Mouse (Mus musculus): ENCODE measurements around the gene Dach2. TPM values are rescaled to one million over a fixed set of nuclear protein-coding genes. Genes with fewer than 3 reads are reported as not detected.

Gene Dach2
- polyA plus RNA-seq, 1 experiment from 2014 or later = 5.1 TPM

DNA sequence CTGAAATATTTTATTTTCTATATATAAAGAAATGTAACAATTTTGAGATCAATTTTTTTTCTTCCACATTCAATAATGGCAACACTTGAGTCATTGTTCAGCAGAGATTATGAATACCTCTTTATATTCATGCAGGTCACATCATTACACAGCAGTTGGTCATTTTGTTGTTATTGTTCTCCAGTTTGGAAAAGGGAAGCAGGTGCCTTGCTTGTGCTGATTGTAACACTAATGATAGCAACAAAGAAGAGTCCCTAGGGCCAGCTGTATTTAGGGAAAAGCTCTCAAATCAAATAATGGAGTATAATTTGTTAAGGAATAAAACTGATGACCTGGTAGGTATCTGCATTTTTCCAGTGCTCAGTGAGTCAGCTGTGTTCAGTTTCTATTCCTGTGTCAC is 513.1 kb downstream of the Dach2 start:
- no peaks in the 10 kb centered on the region for H3K4me1 ChIP-seq (ENCODE audit: control insufficient read depth, insufficient read depth, low read length)
- H3K9me3 ChIP-seq (ENCODE audit: control insufficient read depth, low read depth, low read length) = no peaks in the 10 kb centered on the region
- H3K4me2 ChIP-seq (replicated peaks; ENCODE audit: low read depth, low read length) = no peak overlapping the region
- H3K4me3 ChIP-seq (ENCODE audit: low read depth, low read length) = no peak overlapping the region
- no peak overlapping the region for H3K9ac ChIP-seq (replicated peaks; ENCODE audit: low read depth, low read length)
- no peaks in the 10 kb centered on the region for H3K36me3 ChIP-seq (ENCODE audit: control insufficient read depth, insufficient read depth, low read length)
- no peaks in the 10 kb centered on the region for H3K27me3 ChIP-seq (ENCODE audit: control insufficient read depth, insufficient read depth, low read length)
- no peak overlapping the region for H3K27ac ChIP-seq (ENCODE audit: low read length)
- no peak for ATAC-seq (ENCODE audit: insufficient number of reproducible peaks, insufficient read depth, low FRiP score, low read depth)

DNA sequence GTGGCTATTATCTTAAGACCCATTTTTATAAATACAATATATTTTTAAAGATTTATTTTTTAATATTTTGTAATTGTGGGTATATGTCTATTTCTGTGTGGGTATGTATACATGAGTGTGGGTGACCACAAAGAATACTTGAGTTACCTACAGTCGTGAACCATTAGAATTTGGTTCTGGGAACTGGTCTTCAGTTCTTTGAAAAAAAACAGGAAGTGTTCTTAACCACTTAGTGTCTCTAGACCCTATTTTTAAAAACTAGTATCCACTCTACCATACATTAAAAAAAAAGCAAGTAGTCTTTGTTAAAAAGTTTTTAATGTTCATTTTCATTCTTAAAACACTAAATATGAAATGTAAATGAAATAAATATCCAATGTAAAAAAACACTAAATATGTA is 529.5 kb downstream of the Dach2 start:
- Histone ChIP-seq H3K4me1 (ENCODE audit: control insufficient read depth, insufficient read depth, low read length) (no peaks in the 10 kb centered on the region), H3K4me2 (replicated peaks; ENCODE audit: low read depth, low read length) (no peak overlapping the region), H3K36me3 (ENCODE audit: control insufficient read depth, insufficient read depth, low read length) (no peaks in the 10 kb centered on the region), H3K27ac (ENCODE audit: low read length) (no peak overlapping the region), H3K9me3 (ENCODE audit: control insufficient read depth, low read depth, low read length) (no peaks in the 10 kb centered on the region), H3K4me3 (ENCODE audit: low read depth, low read length) (no peak overlapping the region), H3K9ac (replicated peaks; ENCODE audit: low read depth, low read length) (no peak overlapping the region), H3K27me3 (ENCODE audit: control insufficient read depth, insufficient read depth, low read length) (no peaks in the 10 kb centered on the region)
- WGBS = 51% methylated on average over 1 of the region's 1 CpGs
- ATAC-seq (ENCODE audit: insufficient number of reproducible peaks, insufficient read depth, low FRiP score, low read depth) = no peak

DNA sequence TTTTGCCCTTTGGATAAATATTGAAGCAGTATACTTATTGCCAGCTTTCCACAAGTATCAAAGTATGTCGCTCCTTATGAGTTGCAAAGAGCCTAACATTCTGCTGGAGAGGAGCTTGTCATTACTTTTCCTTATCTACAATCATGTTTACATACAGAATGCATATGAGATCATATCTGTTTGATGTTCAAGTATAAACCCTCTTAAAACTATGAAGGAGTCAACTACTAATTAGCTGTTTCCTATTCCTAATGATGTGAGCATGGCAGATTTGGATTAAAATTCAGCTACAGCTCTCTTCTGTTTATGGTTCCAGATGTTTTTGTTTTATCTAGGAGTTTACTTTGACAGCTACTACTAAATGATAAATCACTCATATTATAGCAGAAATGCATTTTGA is 535.8 kb downstream of the Dach2 start:
- H3K27me3 ChIP-seq (ENCODE audit: control insufficient read depth, insufficient read depth, low read length) = no peaks in the 10 kb centered on the region
- ATAC-seq (ENCODE audit: insufficient number of reproducible peaks, insufficient read depth, low FRiP score, low read depth) = no peak
- no peaks in the 10 kb centered on the region for H3K4me1 ChIP-seq (ENCODE audit: control insufficient read depth, insufficient read depth, low read length)
- H3K27ac ChIP-seq (ENCODE audit: low read length) = no peak overlapping the region
- 89% methylated on average over 1 of the region's 1 CpGs for WGBS
- no peaks in the 10 kb centered on the region for H3K9me3 ChIP-seq (ENCODE audit: control insufficient read depth, low read depth, low read length)
- no peak overlapping the region for H3K9ac ChIP-seq (replicated peaks; ENCODE audit: low read depth, low read length)
- no peaks in the 10 kb centered on the region for H3K36me3 ChIP-seq (ENCODE audit: control insufficient read depth, insufficient read depth, low read length)
- H3K4me3 ChIP-seq (ENCODE audit: low read depth, low read length) = no peak overlapping the region
- no peak overlapping the region for H3K4me2 ChIP-seq (replicated peaks; ENCODE audit: low read depth, low read length)

DNA sequence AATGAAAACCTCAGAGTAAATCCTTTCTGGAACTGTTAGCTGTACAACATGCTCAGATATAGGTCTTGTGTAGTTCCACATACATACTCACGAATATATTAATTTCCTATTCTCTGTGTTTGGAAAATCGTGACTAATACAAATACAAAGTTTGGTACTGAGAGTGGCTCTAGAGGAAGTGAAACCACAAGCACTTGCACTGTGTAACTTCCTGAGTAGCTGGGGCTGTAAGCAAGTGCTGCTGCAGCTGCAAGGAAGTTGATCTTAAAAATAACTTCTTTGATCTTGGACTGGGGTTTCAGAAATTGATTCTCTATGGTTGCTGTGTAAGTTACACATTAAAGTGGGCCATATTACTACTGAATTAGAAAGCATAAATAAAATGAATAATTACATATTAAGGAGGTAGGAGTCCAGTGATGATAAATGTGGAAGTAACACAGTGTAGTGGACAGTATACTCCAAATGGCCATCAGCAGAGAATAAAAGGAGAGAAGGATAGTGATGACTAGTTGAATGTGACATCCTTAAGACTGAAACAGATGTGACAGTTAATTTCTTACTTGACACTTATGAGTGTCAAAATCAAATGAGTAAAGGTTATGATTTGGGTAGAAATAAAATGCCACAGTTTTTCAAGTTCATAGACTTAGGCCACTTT is 570.7 kb downstream of the Dach2 start:
- 49% methylated on average over 2 of the region's 2 CpGs for WGBS
- no peak overlapping the region for H3K27ac ChIP-seq (ENCODE audit: low read length)
- no peak overlapping the region for H3K9ac ChIP-seq (replicated peaks; ENCODE audit: low read depth, low read length)
- no peak overlapping the region for H3K4me2 ChIP-seq (replicated peaks; ENCODE audit: low read depth, low read length)
- no peaks in the 10 kb centered on the region for H3K36me3 ChIP-seq (ENCODE audit: control insufficient read depth, insufficient read depth, low read length)
- no peak for ATAC-seq (ENCODE audit: insufficient number of reproducible peaks, insufficient read depth, low FRiP score, low read depth)
- H3K4me1 ChIP-seq (ENCODE audit: control insufficient read depth, insufficient read depth, low read length) = no peaks in the 10 kb centered on the region
- H3K4me3 ChIP-seq (ENCODE audit: low read depth, low read length) = no peak overlapping the region
- H3K9me3 ChIP-seq (ENCODE audit: control insufficient read depth, low read depth, low read length) = no peaks in the 10 kb centered on the region
- no peaks in the 10 kb centered on the region for H3K27me3 ChIP-seq (ENCODE audit: control insufficient read depth, insufficient read depth, low read length)

Other genes with a start within 250 kb of the Dach2 start
- gene Chm, start 112.0 kb upstream of the Dach2 start, polyA plus RNA-seq (2014; fragmentation: Nextera tagmentation; extraction: Ambion mirVana) = 18.0 and 18.5 TPM in 2 replicates

Measured in stomach, embryonic 14.5 days (tissue).